Mouse (Mus musculus) gastrocnemius, postnatal 4 days (tissue): Measurements from ENCODE around the gene Slc3a2. TPM values are rescaled to one million over a fixed set of nuclear protein-coding genes. Genes with fewer than 3 reads are reported as not detected.

Experiments used
- DNase-seq, 2 experiments: peaks; one replicate each; pipeline ENCODE4 v3.0.0; 2021 to 2022; ENCODE audit warnings: low spot score in 2 of 2, mixed read lengths in 2 of 2
- total RNA-seq, 2 experiments: library from RNA; stranded (reverse); gene quantifications; 2 replicates each; pipeline ENCODE4 v1.2.3; 2021

Slc3a2 gene
- total RNA-seq, 2 experiments from 2014 or later: 42.4 to 43.8 TPM

DNA sequence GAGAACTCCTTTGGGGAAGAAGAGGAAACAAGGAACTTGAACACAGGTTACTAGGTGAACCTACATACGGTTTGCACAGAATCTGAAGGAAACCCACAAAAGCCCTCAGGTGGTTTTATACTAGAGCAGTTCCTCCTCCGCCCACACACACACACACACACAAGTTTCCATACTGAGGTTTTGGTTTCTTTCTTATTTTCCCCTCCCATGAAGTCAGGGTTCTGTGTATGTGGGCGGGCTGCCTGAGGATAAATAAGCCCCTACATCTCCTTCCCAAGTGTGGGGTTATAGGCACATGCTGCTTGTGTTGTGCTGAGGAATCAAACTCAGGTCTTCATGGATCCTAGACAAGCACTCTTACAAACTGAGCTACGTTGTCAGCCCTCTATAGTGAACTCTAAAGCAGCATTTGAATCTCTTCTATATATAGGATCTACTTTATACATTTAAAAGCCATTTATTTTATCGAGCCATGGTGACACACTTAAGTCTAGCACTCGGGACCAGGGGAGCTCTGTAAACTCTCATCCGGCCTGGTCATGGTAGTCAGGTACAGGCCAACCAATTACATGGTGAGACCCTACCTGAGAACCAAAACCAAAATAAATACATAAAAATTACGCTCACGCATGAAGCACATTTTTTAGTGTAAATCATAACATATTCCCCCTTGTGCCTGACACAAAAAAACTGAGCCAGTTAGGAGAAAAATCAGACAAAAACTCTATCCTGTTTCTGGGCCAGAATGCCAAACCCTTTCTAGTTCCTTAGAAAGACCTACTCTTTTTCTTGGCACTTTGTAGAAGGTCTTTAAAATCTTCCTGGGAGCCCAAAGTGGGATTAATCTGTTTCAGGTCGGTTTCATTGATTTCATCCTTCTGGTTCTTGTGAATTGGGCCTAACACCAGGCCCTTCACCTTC is 11.0 kb downstream of the Slc3a2 start:
- DNase-seq: no peak

GRCm38 (mm10) chr19:8711506-8711905 is 11.7 kb downstream of the Slc3a2 start:
- DNase-seq: no peak

DNA sequence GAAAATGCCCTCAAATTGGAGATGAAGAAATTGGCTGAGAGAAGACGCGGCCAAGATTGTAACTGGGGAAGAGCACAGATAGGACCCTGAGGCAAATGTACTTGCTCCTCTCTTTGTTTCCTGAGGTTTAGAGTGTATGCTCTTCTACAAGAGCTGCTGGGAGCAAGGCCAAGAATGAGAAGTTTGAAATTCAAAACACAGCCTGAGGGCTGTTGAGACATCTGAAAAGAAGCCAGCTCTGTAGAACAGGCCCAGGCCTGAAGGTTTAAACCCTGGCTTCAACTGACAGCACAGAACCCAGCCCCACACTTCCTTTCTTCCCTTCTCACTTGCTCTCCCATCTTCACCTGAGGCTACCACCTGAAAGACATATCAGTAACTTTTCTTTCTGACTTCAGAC is 13.1 kb downstream of the Slc3a2 start:
- no peak for DNase-seq

- no peak for DNase-seq
These were observed 14.2 kb downstream of the Slc3a2 start for GRCm38 (mm10) chr19:8708954-8709353.

GRCm38 (mm10) chr19:8706930-8707329 is 16.2 kb downstream of the Slc3a2 start:
- DNase-seq: no peak

- no peak for DNase-seq
These were observed 17.0 kb downstream of the Slc3a2 start for GRCm38 (mm10) chr19:8706132-8706667.

DNA sequence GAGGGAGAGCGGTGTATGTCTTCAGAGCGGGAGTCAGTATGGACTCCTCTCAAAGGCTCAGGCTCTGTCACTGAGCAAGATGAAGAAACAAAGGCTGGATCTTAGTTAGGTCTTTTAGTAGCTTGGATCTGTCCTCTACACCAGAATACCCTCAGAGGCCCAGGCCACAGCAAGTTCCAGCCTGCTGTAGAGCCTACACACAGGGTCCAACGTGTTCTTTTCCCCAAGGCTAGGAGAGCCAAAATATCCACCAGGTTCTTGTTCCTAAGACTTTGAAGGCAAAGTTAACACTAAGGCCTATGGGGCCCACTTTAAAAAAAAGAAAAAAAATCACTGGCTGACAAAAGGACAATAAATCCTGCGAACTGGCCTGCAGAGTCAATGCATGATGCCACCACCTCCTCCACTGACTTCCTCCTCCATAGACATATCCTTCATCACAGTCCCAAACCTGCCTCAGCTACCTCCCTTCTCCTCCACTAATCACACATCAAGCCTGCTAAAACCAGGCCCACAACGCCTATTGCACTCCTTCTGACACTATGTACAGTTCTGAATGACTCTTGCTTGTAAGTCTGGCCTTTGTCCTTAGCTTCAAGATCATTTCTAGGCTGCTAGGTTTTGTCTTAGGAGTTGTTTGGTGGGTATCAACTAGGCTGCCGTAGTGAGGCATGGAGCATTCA is 18.0 kb downstream of the Slc3a2 start:
- no peak for DNase-seq

GRCm38 (mm10) chr19:8703571-8703970 is 19.6 kb downstream of the Slc3a2 start:
- no peak for DNase-seq

- DNase-seq: no peak
These were observed 20.7 kb downstream of the Slc3a2 start for GRCm38 (mm10) chr19:8702458-8702857.

- no peak for DNase-seq
These were observed 23.5 kb downstream of the Slc3a2 start for GRCm38 (mm10) chr19:8699652-8700051.

DNA sequence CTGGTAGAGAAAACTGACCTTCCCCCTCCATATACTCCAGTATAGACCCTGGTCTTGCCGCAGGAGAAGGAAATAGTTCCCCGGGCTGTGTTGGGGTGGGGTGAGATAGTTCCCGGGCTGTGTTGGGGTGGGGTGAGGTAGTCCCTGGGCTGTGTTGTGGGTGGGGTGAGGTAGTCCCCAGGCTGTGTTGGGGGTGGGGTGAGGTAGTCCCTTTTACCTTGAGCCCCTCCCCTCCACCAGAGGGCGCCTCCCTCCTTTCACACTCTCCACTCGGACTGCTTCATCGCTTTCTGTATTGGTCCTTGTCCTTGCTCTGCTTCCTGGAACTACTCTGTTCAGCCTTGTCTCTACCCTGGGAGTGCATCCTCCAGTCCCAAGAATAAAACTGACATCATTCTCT is 27.8 kb downstream of the Slc3a2 start:
- no peak for DNase-seq

DNA sequence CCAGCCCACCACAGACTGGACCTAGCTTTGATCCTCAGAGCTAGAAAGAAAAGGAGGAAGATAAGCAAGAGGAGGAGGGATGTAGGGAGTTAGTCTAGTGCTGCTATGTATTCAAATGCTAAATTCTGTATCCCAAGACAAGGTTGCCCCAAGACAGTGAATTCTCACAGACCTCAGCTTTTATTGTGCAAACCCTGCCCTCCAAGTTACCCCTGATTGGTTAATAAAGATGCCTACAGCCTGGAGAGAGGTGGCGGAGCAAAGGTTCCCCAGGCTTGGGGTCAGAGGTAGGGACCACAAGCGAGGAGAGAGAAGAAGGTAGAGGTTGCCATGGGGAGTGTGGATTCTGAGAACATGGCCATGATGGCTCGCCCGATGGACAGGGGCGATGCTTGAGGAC is 30.4 kb downstream of the Slc3a2 start:
- DNase-seq: no peak

DNA sequence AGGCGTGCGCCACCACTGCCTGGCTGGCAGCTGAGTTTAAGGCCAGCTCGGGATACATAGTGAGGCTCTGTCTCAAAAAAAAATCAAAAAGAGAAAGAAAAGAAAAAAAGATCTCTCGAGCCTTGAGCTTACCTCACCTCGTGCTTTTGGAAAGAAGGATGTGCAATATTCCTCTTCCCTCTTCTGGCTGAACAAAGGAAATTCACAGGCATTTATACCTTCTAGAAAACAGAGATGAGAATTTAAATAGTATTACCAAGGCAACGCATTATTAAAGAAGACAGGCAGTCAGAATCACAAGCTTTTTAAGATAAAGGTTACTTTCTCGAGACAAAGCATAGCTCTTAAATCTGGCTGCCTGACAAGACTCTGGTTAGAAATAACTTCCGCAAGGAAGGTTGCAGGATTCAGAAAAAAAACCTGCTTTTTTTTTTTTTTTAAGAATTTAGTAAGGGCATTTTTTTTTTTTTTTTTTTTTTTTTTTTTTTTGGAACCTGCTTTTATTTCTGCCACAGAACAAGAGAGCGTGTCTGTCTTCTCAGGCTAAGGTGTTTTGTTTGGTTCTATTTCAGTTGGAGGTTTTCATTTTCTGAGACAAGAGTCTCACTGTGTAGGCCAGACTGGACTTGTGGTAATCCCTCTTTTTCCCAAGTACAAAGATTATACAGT is 31.2 kb downstream of the Slc3a2 start:
- DNase-seq: no peak

DNA sequence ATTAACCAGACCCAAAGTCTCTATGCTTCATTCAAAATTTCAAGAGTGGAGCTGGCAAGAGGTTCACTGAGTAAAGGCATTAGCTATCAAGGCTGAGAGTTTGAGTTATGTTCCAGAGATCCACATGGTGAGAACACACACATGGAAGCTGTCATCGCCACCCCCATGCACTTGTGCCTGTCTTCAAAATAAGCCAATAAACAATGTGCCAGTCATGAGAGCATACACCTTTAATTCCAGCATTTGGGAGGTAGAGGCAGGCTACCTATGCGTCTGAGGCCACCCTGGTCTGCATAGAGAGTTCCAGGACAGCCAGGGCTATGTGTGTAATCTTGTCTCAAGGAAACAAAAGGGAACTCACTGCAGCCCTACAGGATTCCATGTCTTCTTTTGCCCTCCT is 39.5 kb downstream of the Slc3a2 start:
- DNase-seq: no peak

DNA sequence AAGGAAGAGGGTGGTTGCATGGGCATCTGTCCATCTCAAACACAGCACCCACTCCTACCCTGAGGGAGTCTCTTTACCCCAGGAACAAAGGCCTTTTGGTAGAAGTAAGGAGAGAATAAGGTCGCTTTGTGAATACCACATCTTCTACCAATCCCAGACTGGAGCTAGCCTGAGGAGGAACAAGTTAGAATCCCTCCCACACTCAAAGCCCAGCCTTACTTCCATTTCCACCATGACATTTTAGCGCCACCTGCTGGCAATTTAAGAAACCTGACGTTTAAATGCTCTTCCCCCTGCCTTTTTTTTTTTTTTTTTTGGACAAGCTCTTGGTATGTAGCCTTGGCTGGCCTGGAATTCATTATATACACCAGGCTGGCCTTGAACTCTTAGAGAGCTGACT is 40.2 kb downstream of the Slc3a2 start:
- DNase-seq: peak; percentile 49 to 69

- DNase-seq: no peak
These were observed 41.4 kb downstream of the Slc3a2 start for GRCm38 (mm10) chr19:8681633-8682362.

GRCm38 (mm10) chr19:8679031-8679779 is 44.0 kb downstream of the Slc3a2 start:
- DNase-seq: no peak

DNA sequence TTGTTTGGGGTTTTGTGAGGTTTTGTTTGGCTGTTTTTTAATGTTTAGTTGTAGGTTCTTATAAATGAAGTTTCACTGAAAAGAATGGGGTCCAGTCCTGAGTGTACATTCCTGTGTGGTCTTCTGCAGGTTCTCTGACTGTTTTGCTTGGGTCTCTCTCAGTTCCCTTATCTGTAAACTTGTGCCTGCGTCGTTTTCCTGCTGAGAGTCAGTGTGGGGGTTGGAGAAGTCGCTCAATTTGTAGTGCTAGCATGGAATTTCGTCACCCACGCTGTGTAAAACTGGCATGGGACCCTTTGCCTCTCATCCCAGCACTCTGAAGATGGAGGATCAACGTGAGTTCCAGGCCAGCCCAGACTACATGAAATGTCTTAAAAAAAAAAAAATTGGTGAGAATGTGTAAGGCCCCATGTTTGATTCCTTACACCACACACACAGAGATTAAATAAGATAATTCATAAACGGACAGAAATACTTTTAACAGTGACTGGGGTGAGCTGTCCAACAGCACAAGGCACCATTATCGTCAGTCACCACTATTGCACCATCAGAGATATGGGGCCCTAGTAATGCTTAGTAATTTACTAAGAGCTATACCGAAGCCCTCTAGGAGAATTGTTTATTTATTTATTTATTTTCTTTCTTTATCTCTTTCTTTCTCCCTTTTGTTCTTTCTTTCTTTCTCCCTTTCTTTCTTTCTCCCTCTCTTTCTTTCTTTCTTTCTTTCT is 49.7 kb downstream of the Slc3a2 start:
- no peak for DNase-seq

DNA sequence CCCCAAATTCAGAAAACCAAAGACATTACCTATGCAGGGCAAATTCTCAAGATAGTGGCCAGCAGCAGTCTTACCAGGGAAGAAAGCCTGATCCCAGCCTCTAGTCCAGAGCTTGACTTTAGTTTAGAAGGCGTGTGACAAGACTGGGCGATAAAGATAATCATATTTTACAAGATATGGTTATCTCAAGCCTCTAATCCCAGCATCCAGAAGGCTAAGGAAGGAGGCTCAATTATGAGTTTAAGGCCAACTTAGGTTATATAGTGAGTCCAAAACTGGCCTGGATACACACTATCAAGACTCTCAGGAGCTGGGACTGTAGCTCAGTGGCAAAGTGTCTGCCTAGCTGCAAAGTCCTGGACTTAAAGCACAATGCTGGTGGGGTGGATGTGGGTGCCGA is 50.3 kb downstream of the Slc3a2 start:
- DNase-seq: no peak

GRCm38 (mm10) chr19:8665746-8666145 is 57.4 kb downstream of the Slc3a2 start:
- DNase-seq: no peak
